ENCODE assay signal across 8 mouse cellular contexts in genomic region chr3:100685087-100685762, GRCm38 (mm10). TPM values are rescaled to one million over a fixed set of nuclear protein-coding genes. Genes with fewer than 3 reads are reported as not detected.
A peak's percentile ranks its signal among the peaks of the same experiment; 100 is the strongest.
DNase-seq lines count a peak whose midpoint lies in the region; ATAC-seq and TF ChIP-seq lines count a peak whose summit lies in the region.

Gene Man1a2 (minus strand): TSS chr3:100685503.

- peak within 1 kb of the TSS; percentile 90 for H3K4me2 ChIP-seq in forebrain, embryonic 12.5 days
- H3K4me2 ChIP-seq in heart, postnatal 0 days (ENCODE audit: low read depth, low read length): peak within 1 kb of the TSS; percentile 71
- peak within 1 kb of the TSS; percentile 83 for H3K4me2 ChIP-seq in neural tube, embryonic 15.5 days

- no peak for TF ChIP-seq EP300 in heart, postnatal 0 days (IDR thresholded peaks at IDR 0.05; ENCODE audit: low read depth)

- TF ChIP-seq CTCF in E14TG2a.4 (conservative IDR thresholded peaks at IDR 0.05; ENCODE audit: low read length): no peak
- no peak for TF ChIP-seq CTCF in heart, postnatal 0 days (IDR thresholded peaks at IDR 0.05; ENCODE audit: low read depth)
- no peak for TF ChIP-seq CTCF in lung, adult 2 months (IDR thresholded peaks at IDR 0.05; ENCODE audit: insufficient read depth, low read length)

- TF ChIP-seq POLR2A in lung, adult 2 months (IDR thresholded peaks at IDR 0.05; ENCODE audit: borderline replicate concordance, extremely low read depth, low read depth, low read length): peak; percentile 96

- no peaks in the 10 kb centered on the region for H3K9me3 ChIP-seq in E14TG2a.4 (ENCODE audit: low read length)
- H3K9me3 ChIP-seq in forebrain, embryonic 12.5 days: no peaks in the 10 kb centered on the region
- H3K9me3 ChIP-seq in heart, postnatal 0 days (replicated peaks; ENCODE audit: control insufficient read depth, low read length): no peaks in the 10 kb centered on the region
- no peaks in the 10 kb centered on the region for H3K9me3 ChIP-seq in neural tube, embryonic 15.5 days (replicated peaks)

- H3K4me3 ChIP-seq in E14TG2a.4 (replicated peaks; ENCODE audit: low read length): peak within 1 kb of the TSS; percentile 87
- peak within 1 kb of the TSS; percentile 72 for H3K4me3 ChIP-seq in forebrain, embryonic 12.5 days (replicated peaks)
- peak within 1 kb of the TSS; percentile 85 for H3K4me3 ChIP-seq in heart, postnatal 0 days (ENCODE audit: low read depth, low read length)
- peak within 1 kb of the TSS; percentile 98 for H3K4me3 ChIP-seq in lung, adult 2 months (replicated peaks; ENCODE audit: extremely low read depth, low read depth, low read length)
- H3K4me3 ChIP-seq in neural tube, embryonic 15.5 days (replicated peaks): peak within 1 kb of the TSS; percentile 91

- peak within 1 kb of the TSS; percentile 99 for H3K27ac ChIP-seq in forebrain, embryonic 12.5 days
- H3K27ac ChIP-seq in heart, postnatal 0 days (ENCODE audit: low read depth): peak within 1 kb of the TSS; percentile 98
- H3K27ac ChIP-seq in neural tube, embryonic 15.5 days (replicated peaks): peak within 1 kb of the TSS; percentile 98

- H3K9ac ChIP-seq in forebrain, embryonic 12.5 days: peak within 1 kb of the TSS; percentile 93
- peak within 1 kb of the TSS; percentile 95 for H3K9ac ChIP-seq in heart, postnatal 0 days (replicated peaks; ENCODE audit: low read depth, low read length)
- peak within 1 kb of the TSS; percentile 90 for H3K9ac ChIP-seq in neural tube, embryonic 15.5 days (replicated peaks)

- WGBS in forebrain, embryonic 12.5 days: under 1% methylated on average over 70 of the region's 92 CpGs
- WGBS in heart, postnatal 0 days: 1% methylated on average over 65 of the region's 92 CpGs
- under 1% methylated on average over 83 of the region's 92 CpGs for WGBS in lung, adult 2 months
- 0% methylated on average over 65 of the region's 92 CpGs for WGBS in neural tube, embryonic 15.5 days

- H3K4me1 ChIP-seq in E14TG2a.4 (replicated peaks; ENCODE audit: low read depth, low read length): peaks cover 34% of the 10 kb centered on the region
- H3K4me1 ChIP-seq in forebrain, embryonic 12.5 days: peaks cover 28% of the 10 kb centered on the region
- peaks cover 27% of the 10 kb centered on the region for H3K4me1 ChIP-seq in heart, postnatal 0 days (ENCODE audit: control insufficient read depth, insufficient read depth)
- peaks cover 8% of the 10 kb centered on the region for H3K4me1 ChIP-seq in lung, adult 2 months (ENCODE audit: control insufficient read depth, insufficient read depth, low read length)
- peaks cover 33% of the 10 kb centered on the region for H3K4me1 ChIP-seq in neural tube, embryonic 15.5 days

- peaks cover 30% of the 10 kb centered on the region for H3K27me3 ChIP-seq in E14TG2a.4 (ENCODE audit: insufficient read depth, low read length)
- H3K27me3 ChIP-seq in forebrain, embryonic 12.5 days: no peaks in the 10 kb centered on the region
- no peaks in the 10 kb centered on the region for H3K27me3 ChIP-seq in heart, postnatal 0 days (ENCODE audit: control insufficient read depth, insufficient read depth, low read length)
- H3K27me3 ChIP-seq in neural tube, embryonic 15.5 days (replicated peaks): no peaks in the 10 kb centered on the region

- DNase-seq in c-Kit-positive CD71-positive TER-119-negative erythroid progenitor cells, embryonic 14.5 days (ENCODE audit: low read depth): peak; percentile 66
- DNase-seq in heart, postnatal 0 days (ENCODE audit: low spot score): peak; percentile 72
- peak; percentile 88 to 93 for DNase-seq in kidney, postnatal 4 days
- DNase-seq in lung, adult 2 months: peak; percentile 84
- peak; percentile 87 for DNase-seq in testis, postnatal 14 days (ENCODE audit: low spot score)

- ATAC-seq in forebrain, embryonic 12.5 days (ENCODE audit: low FRiP score): peak; percentile 94
- peak; percentile 87 for ATAC-seq in heart, postnatal 0 days (ENCODE audit: insufficient read depth, low read depth)
- peak; percentile 93 for ATAC-seq in neural tube, embryonic 15.5 days (ENCODE audit: low FRiP score)

- H3K36me3 ChIP-seq in E14TG2a.4 (ENCODE audit: insufficient read depth, low read length): no peaks in the 10 kb centered on the region
- H3K36me3 ChIP-seq in forebrain, embryonic 12.5 days (replicated peaks): no peaks in the 10 kb centered on the region
- no peaks in the 10 kb centered on the region for H3K36me3 ChIP-seq in heart, postnatal 0 days (replicated peaks; ENCODE audit: control insufficient read depth, insufficient read depth, low read length)
- H3K36me3 ChIP-seq in neural tube, embryonic 15.5 days: no peaks in the 10 kb centered on the region

RNA-seq across cellular contexts. Expression of gene Man1a2, which starts in this region (rescaled TPM):
- polyA plus RNA-seq in forebrain, embryonic 12.5 days (2016; fragmentation: Nextera tagmentation; extraction: Ambion mirVana): 47.7 and 54.6 TPM in 2 replicates
- total RNA-seq in heart, postnatal 0 days (2014; rRNA removed; ENCODE audit: low replicate concordance): 16.8 and 17.7 TPM in 2 replicates
- 35.0 and 39.8 TPM in 2 replicates for polyA plus RNA-seq in heart, postnatal 0 days (2015; fragmentation: Nextera tagmentation; extraction: Ambion mirVana)
- 11.2 and 22.4 TPM in 2 replicates for polyA plus RNA-seq in lung, adult 2 months (2012; rRNA removed)
- polyA plus RNA-seq in neural tube, embryonic 15.5 days (2015; fragmentation: Nextera tagmentation; extraction: Ambion mirVana): 42.4 and 48.2 TPM in 2 replicates

Comparison
In these comparisons a context has a peak if more than half of its experiments do, and no peak if none do; other contexts are left out.
1. Peak in every context shown above with its lines: DNase-seq, ATAC-seq, H3K4me3 ChIP-seq and H3K27ac ChIP-seq.